Mouse (Mus musculus) bone marrow macrophage, adult 2 months (primary cell): ENCODE measurements around the gene Rgs5.

Source experiments
- CTCF ChIP-seq: IDR thresholded peaks from 2 replicates; pipeline ENCODE4 v1.5.1; 2012; ENCODE audit warnings: low read depth, mild to moderate bottlenecking, low read length, moderate library complexity
- POLR2A ChIP-seq: IDR thresholded peaks from 2 replicates; pipeline ENCODE4 v1.6.1; 2012; ENCODE audit warnings: mild to moderate bottlenecking, low read depth, low read length, borderline replicate concordance

- TF ChIP-seq CTCF (no peak), POLR2A (no peak)
These were observed 16.5 kb downstream of the Rgs5 start for GRCm38 (mm10) chr1:169671801-169672200.
